Mouse (Mus musculus): Measurements from ENCODE around the gene Polrmt.
A peak's percentile ranks its signal among the peaks of the same experiment; 100 is the strongest.
"Not testable (repeated sequence)": the region's sequence is repeated elsewhere in the genome, so short reads cannot be mapped to it uniquely, and the experiment has no call there.

Polrmt gene

GRCm38 (mm10) chr10:79774486-79775279 lies 28.3 kb upstream of the Polrmt start:
- no peak for DNase-seq (ENCODE audit: low read depth, low spot score)

GRCm38 (mm10) chr10:79773208-79773607 lies 26.8 kb upstream of the Polrmt start:
- no peak for DNase-seq (ENCODE audit: low read depth, low spot score)

GRCm38 (mm10) chr10:79772320-79772719 lies 25.9 kb upstream of the Polrmt start:
- no peak for DNase-seq (ENCODE audit: low read depth, low spot score)

DNA sequence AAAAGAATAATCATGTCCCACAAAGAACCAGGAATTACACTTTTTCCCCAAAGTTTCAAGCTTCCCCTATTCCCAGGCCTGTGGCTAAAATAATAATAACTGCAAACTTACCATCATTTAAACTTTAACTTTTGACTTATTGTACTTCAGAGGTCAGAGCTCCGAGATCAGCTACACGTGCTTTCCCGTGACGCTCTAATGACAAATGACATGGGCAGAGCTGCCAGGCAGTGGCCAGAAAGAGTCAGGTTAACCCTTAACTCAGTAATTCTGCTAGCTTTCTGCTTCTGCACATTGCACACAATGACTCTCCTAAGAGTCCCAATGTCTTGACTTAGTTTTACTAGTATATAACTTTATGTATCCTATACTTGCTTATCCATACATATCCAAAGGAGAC lies 22.9 kb upstream of the Polrmt start:
- no peak for DNase-seq (ENCODE audit: low read depth, low spot score)

GRCm38 (mm10) chr10:79768400-79768799 lies 22.0 kb upstream of the Polrmt start:
- DNase-seq (ENCODE audit: low read depth, low spot score): peak; percentile 75

GRCm38 (mm10) chr10:79767372-79768244 lies 21.2 kb upstream of the Polrmt start:
- peak; percentile 80 for DNase-seq (ENCODE audit: low read depth, low spot score)

DNA sequence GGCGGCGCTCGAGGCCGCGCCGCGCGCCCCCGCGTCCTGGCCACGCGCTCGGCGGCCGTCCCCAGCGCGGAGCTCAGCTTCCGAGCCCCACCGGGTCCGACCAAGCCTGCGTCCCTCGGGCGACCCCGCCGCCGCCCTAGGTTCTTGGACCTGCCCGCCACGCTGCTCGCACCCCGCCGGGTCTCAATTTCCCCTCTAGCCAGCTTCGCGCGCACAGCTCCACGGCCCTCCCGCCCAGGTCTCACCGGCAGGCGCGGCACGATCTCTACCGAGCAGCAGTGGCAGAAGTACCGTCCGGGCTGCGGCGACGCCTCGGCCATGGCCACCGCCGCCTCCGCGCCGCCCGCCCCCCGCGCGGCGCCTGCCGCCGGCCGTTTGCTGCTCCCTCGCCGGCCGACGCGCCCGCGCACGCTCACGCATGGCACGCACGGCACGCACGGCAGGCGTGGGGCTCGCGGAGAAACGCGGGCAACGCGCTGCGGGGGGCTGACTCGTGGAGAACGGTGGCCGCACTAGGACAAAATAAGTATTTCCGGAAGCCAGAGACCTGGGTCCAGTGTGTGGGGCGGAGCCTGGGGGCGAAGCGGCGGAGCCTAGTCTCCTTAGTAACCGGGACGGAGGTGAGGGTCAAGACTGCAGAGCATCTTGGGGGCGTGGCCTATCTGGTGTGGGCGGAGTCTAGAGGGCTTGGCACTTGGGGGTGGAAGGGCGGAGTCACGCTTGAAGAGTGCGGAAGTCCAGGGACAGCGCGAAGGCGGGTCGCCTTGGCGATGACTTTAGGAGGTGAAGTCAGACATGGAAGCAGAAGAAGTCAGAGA lies 20.3 kb upstream of the Polrmt start, which contains the start of gene Rnf126:
Gene Rnf126 (minus strand): TSS at position 445 of the 818 bp plus-strand sequence.
- DNase-seq (ENCODE audit: low read depth, low spot score): peak; percentile 99

GRCm38 (mm10) chr10:79766001-79766507 lies 19.7 kb upstream of the Polrmt start:
- no peak for DNase-seq (ENCODE audit: low read depth, low spot score)

DNA sequence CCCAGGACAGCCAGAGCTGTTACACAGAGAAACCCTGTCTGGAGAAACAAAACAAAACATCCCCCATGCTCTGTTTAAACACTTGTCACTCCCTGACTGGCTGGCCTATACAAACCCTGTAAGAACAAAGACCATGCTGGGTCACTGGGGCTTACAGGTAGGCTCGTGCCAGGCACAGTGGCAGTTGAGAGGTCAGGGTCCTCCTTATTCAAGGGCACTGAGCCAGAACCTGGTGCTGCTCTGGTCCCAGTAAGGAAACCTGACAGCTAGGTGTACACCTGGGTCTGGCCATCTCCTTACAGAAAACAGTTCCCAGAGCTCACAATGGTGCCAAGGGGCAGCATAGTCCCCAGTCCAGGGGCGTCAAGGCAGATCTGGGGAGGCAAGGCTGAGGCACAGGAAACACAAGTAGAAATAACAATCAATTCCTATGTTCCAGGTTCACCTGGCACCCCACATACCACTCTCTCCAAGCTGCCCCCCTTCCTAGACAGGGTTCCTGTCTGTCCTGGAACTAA lies 18.9 kb upstream of the Polrmt start:
- DNase-seq (ENCODE audit: low read depth, low spot score): no peak

DNA sequence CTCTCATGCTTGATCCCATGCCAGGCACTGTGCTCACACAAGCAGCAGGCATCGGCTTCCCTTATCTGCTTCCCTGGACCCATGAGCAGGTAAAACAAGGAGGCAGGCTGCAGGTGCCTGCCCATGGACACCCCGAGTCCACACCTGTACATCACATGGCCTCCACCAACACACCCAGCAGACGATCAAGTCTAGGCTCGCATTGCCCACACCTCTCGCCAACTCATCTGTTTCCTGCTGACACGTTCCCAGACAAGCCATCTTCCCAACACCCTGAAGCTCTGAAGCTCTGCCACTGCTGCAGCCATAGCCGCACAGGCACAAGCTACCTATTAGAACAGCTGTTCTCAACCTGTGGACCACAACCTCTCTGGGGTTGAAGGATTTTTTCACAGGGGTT lies 17.9 kb upstream of the Polrmt start:
- no peak for DNase-seq (ENCODE audit: low read depth, low spot score)

DNA sequence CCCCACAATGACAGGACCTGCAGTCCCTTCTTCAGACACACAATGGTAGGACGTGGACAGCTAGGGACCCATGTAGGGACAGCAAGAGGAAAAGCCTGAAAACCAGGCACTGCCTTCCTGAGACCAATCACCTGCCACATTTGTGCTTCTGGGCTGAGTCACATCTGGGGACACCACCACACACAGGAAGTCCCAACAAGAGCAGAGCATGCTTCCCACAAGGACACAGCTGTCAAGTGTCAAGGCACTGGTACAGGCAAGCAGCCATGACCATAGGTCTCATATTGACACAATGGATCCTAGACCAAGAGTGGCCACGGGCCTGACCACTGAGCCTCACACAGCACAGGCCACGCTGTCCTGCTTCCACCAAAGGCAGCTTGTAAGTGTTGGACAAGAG lies 16.5 kb upstream of the Polrmt start:
- no peak for DNase-seq (ENCODE audit: low read depth, low spot score)

- DNase-seq (ENCODE audit: low read depth, low spot score): no peak
Measured at GRCm38 (mm10) chr10:79760603-79761143, 14.3 kb upstream of the Polrmt start.

- not testable (repeated sequence) for DNase-seq (ENCODE audit: low read depth, low spot score)
Measured at GRCm38 (mm10) chr10:79759675-79760074, 13.3 kb upstream of the Polrmt start.

- no peak for DNase-seq (ENCODE audit: low read depth, low spot score)
Measured at GRCm38 (mm10) chr10:79756660-79757059, 10.3 kb upstream of the Polrmt start.

DNA sequence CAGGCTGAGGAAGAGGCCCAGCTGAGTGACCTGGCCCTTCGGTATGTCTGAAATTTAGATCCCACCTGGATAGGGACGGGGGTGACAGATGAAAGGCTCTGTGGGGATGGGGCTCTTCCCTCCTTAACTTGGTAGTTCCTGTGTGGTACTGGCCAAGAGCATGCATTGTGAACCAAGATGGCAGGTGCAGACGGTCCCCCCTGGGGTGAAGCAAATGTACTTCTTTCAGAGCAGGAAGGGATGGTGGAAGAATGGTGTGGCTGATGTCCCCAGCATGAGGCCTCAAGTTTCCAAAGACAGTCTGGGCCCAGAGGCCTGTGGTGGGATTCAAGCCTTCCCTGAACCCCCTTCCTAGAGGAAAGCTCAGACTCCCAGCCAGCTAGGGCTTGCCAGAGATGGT lies 9.5 kb upstream of the Polrmt start:
- no peak for DNase-seq (ENCODE audit: low read depth, low spot score)

GRCm38 (mm10) chr10:79754856-79755516 lies 8.6 kb upstream of the Polrmt start, which contains the start of gene Fgf22:
Gene Fgf22, plus strand, starts transcription at chr10:79755076.
- peak; percentile 38 for DNase-seq (ENCODE audit: low read depth, low spot score)

DNA sequence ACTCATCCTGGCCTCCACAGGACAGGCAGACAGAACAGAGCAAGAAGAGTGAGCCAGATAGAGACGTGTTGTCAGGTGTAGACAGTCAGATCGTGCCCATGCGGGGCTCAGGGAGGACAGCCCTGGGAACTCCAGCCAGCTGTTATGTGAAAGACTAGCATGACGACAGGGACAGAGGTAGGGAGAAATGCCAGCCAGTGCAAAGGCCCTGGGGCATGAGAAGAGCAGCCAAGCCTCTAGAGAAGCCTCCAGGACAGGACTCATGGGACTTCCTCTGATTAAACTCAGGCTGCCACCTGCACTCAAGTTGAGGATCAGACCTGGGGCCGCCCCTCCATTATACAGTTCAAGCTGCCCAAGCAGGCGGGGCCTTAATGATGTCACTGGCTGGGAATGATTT lies 2.1 kb upstream of the Polrmt start:
- no peak for DNase-seq (ENCODE audit: low read depth, low spot score)

- DNase-seq (ENCODE audit: low read depth, low spot score): no peak
Measured at GRCm38 (mm10) chr10:79746774-79747151, 382 bp upstream of the Polrmt start.

GRCm38 (mm10) chr10:79745411-79745810 lies 970 bp downstream of the Polrmt start:
- no peak for DNase-seq (ENCODE audit: low read depth, low spot score)

- no peak for DNase-seq (ENCODE audit: low read depth, low spot score)
Measured at GRCm38 (mm10) chr10:79743650-79744365, 2.6 kb downstream of the Polrmt start.

All from CD4-positive, CD25-positive, alpha-beta regulatory T cell, adult 2 months (primary cell).